Mouse (Mus musculus): Measurements from ENCODE around the gene Prc1. TPM values are rescaled to one million over a fixed set of nuclear protein-coding genes. Genes with fewer than 3 reads are reported as not detected.
A peak's percentile ranks its signal among the peaks of the same experiment; 100 is the strongest.
"Not testable (repeated sequence)": the region's sequence is repeated elsewhere in the genome, so short reads cannot be mapped to it uniquely, and the experiment has no call there.

Gene Prc1
- polyA plus RNA-seq, 1 experiment: 25.5 TPM

DNA sequence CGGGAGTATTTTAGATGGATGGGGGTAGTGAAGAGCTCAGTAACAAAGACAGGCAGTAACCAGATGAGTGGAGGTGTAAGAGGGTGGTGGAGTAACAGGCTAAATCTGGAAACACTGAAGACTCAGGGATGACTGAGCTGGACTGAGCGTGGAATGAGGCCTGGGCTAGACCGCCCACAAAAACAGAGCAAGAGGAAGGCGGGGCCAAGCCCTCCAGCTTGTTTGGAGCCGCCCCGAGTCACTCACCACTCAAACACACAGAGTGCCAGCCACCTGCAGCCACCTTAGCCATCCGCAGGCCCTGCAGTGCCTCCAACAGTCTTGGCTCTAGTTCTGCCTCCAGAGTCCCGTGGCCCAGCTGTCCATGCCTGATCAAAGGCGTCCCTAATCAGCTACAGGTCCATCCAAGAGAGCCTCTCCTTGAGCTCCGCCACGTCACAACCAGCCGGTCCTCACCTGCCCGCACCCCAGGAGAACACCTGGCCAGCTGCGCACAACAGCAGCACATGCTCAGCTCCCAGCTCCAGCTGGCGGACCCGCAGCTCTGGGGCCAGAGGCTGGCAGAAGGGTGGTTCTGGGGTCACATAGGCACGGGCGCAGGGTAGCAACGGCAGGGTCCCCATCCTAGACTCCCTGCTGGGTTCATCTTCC lies 25.7 kb downstream of the Prc1 start:
- Histone ChIP-seq H3K79me2 (ENCODE audit: control insufficient read depth, insufficient read depth) (peaks cover 12% of the 10 kb centered on the region), H3ac (ENCODE audit: control insufficient read depth, insufficient read length) (no peak overlapping the region), H3K4me3 (no peak overlapping the region), H3K36me3 (ENCODE audit: control insufficient read depth, insufficient read depth) (peaks cover 14% of the 10 kb centered on the region), H3K27me3 (ENCODE audit: control insufficient read depth, insufficient read depth, insufficient read length) (no peaks in the 10 kb centered on the region), H3K4me2 (ENCODE audit: low read depth) (peak overlapping the region; percentile 70)
- TF ChIP-seq MAX (IDR thresholded peaks at IDR 0.05; ENCODE audit: low read depth): no peak
- TF ChIP-seq POLR2A (IDR thresholded peaks at IDR 0.05; ENCODE audit: insufficient read length, low read depth): peak; percentile 28
- peak in 1 of 3 experiments; percentile 6 for TF ChIP-seq MYOG (IDR thresholded peaks at IDR 0.05; ENCODE audit: control insufficient read depth in 1 of 3, insufficient read depth in 1 of 3, insufficient read length in 2 of 3, low read depth in 2 of 3)
- peak; percentile 32 for TF ChIP-seq POLR2AphosphoS2 (IDR thresholded peaks at IDR 0.05; ENCODE audit: insufficient read length, low read depth)
- TF ChIP-seq USF1 (IDR thresholded peaks at IDR 0.05; ENCODE audit: low read depth): no peak
- TF ChIP-seq REST (IDR thresholded peaks at IDR 0.05; ENCODE audit: insufficient read depth, insufficient read length): no peak
- no peak for TF ChIP-seq E2F4 (IDR thresholded peaks at IDR 0.05; ENCODE audit: insufficient read depth)
- no peak for TF ChIP-seq CEBPB (IDR thresholded peaks at IDR 0.05; ENCODE audit: insufficient read depth, poor library complexity, severe bottlenecking)
- TF ChIP-seq TCF12 (IDR thresholded peaks at IDR 0.05; ENCODE audit: insufficient read depth, poor library complexity, severe bottlenecking): no peak
- peak in 1 of 3 experiments; percentile 2 for TF ChIP-seq MYOD1 (IDR thresholded peaks at IDR 0.05; ENCODE audit: control insufficient read depth in 1 of 3, insufficient read length in 2 of 3, low read depth in 2 of 3)
- TF ChIP-seq SRF (IDR thresholded peaks at IDR 0.05; ENCODE audit: control insufficient read depth, insufficient read length, low read depth): no peak
- no peak for TF ChIP-seq TCF3 (IDR thresholded peaks at IDR 0.05; ENCODE audit: insufficient read length, low read depth)

DNA sequence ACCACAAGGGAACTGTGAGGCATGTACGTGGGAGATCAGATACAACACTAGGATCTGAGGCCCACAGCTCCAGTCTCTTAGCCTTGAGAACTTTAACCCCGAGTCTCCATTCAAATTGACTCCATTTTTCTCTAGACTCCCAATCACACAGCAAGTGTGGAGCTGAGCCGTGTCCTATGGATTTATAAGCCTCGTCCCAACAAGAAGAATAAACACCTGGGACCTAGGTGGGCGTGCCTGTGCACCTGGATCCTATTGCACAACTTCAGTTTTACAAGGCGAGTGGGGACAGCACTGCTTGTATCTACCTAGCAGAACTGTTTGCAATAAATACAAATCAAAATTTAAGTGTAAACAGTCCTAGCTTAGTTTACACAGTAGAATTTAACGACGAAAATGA lies 29.1 kb downstream of the Prc1 start:
- no peaks in the 10 kb centered on the region for H3K27me3 ChIP-seq (ENCODE audit: control insufficient read depth, insufficient read depth, insufficient read length)
- no peaks in the 10 kb centered on the region for H3K36me3 ChIP-seq (ENCODE audit: control insufficient read depth, insufficient read depth)
- H3K4me2 ChIP-seq (ENCODE audit: low read depth): peak overlapping the region; percentile 80
- peak overlapping the region; percentile 50 for H3ac ChIP-seq (ENCODE audit: control insufficient read depth, insufficient read length)
- H3K79me2 ChIP-seq (ENCODE audit: control insufficient read depth, insufficient read depth): peaks cover 12% of the 10 kb centered on the region
- peak overlapping the region; percentile 68 for H3K4me3 ChIP-seq
- TF ChIP-seq MAX (IDR thresholded peaks at IDR 0.05; ENCODE audit: low read depth) (no peak), E2F4 (IDR thresholded peaks at IDR 0.05; ENCODE audit: insufficient read depth) (no peak), TCF3 (IDR thresholded peaks at IDR 0.05; ENCODE audit: insufficient read length, low read depth) (no peak), MYOD1 (IDR thresholded peaks at IDR 0.05; ENCODE audit: control insufficient read depth in 1 of 3, insufficient read length in 2 of 3, low read depth in 2 of 3) (no peak), USF1 (IDR thresholded peaks at IDR 0.05; ENCODE audit: low read depth) (no peak), CEBPB (IDR thresholded peaks at IDR 0.05; ENCODE audit: insufficient read depth, poor library complexity, severe bottlenecking) (no peak), SRF (IDR thresholded peaks at IDR 0.05; ENCODE audit: control insufficient read depth, insufficient read length, low read depth) (no peak), REST (IDR thresholded peaks at IDR 0.05; ENCODE audit: insufficient read depth, insufficient read length) (no peak), POLR2A (IDR thresholded peaks at IDR 0.05; ENCODE audit: insufficient read length, low read depth) (no peak), POLR2AphosphoS2 (IDR thresholded peaks at IDR 0.05; ENCODE audit: insufficient read length, low read depth) (no peak), TCF12 (IDR thresholded peaks at IDR 0.05; ENCODE audit: insufficient read depth, poor library complexity, severe bottlenecking) (no peak), MYOG (IDR thresholded peaks at IDR 0.05; ENCODE audit: control insufficient read depth in 1 of 3, insufficient read depth in 1 of 3, insufficient read length in 2 of 3, low read depth in 2 of 3) (no peak)

DNA sequence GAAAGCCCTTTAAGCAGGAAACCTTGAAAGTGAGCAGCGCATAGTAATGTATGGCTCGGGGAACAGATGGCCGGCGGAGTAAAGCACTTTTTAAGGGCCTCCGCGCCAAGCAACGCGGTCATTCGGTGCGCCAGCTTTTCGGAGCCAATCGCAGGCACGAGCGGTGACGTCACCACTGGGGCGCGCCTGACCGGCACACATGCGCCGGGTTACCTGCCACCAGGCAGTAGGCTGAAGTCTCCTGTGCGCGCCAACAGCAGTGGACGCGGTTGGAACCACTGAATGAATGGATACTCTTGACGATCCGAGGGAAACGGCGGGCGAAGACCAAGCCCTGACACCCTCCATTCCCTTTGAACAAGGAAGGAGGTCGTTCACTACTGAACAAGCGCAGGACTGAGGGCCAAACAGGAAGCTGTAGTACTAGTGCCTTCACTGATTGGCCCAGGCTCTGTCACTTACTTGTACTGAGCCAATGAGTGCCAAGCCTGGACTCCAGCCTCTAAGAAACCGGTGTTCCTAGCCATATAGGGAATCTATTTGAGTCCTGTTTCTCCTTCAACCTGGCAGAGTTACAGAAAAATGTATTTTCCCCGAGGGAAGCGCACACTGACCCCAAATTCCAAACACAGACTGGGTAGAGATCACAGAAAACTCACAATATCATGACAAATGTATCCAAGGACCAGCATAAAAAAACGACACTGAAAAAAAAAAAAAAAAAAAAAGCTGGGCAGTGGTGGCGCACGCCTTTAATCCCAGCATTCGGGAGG lies 30.0 kb downstream of the Prc1 start, which contains the start of gene Rccd1:
Gene Rccd1, minus strand, starts transcription at position 412 of the 773 bp plus-strand sequence.
- Histone ChIP-seq H3K4me2 (ENCODE audit: low read depth) (peak within 1 kb of the TSS; percentile 80), H3K4me3 (peak within 1 kb of the TSS; percentile 68), H3ac (ENCODE audit: control insufficient read depth, insufficient read length) (peak within 1 kb of the TSS; percentile 50), H3K27me3 (ENCODE audit: control insufficient read depth, insufficient read depth, insufficient read length) (no peaks in the 10 kb centered on the region), H3K36me3 (ENCODE audit: control insufficient read depth, insufficient read depth) (no peaks in the 10 kb centered on the region), H3K79me2 (ENCODE audit: control insufficient read depth, insufficient read depth) (peaks cover 12% of the 10 kb centered on the region)
- TF ChIP-seq POLR2AphosphoS2 (IDR thresholded peaks at IDR 0.05; ENCODE audit: insufficient read length, low read depth): peak; percentile 97
- no peak for TF ChIP-seq TCF12 (IDR thresholded peaks at IDR 0.05; ENCODE audit: insufficient read depth, poor library complexity, severe bottlenecking)
- no peak for TF ChIP-seq USF1 (IDR thresholded peaks at IDR 0.05; ENCODE audit: low read depth)
- peak; percentile 46 for TF ChIP-seq E2F4 (IDR thresholded peaks at IDR 0.05; ENCODE audit: insufficient read depth)
- peak; percentile 94 for TF ChIP-seq SRF (IDR thresholded peaks at IDR 0.05; ENCODE audit: control insufficient read depth, insufficient read length, low read depth)
- TF ChIP-seq MAX (IDR thresholded peaks at IDR 0.05; ENCODE audit: low read depth): no peak
- TF ChIP-seq MYOD1 (IDR thresholded peaks at IDR 0.05; ENCODE audit: control insufficient read depth in 1 of 3, insufficient read length in 2 of 3, low read depth in 2 of 3): peak in 1 of 3 experiments; percentile 10
- peak in 1 of 3 experiments; percentile 43 for TF ChIP-seq MYOG (IDR thresholded peaks at IDR 0.05; ENCODE audit: control insufficient read depth in 1 of 3, insufficient read depth in 1 of 3, insufficient read length in 2 of 3, low read depth in 2 of 3)
- no peak for TF ChIP-seq TCF3 (IDR thresholded peaks at IDR 0.05; ENCODE audit: insufficient read length, low read depth)
- TF ChIP-seq CEBPB (IDR thresholded peaks at IDR 0.05; ENCODE audit: insufficient read depth, poor library complexity, severe bottlenecking): no peak
- TF ChIP-seq POLR2A (IDR thresholded peaks at IDR 0.05; ENCODE audit: insufficient read length, low read depth): peak; percentile 88
- no peak for TF ChIP-seq REST (IDR thresholded peaks at IDR 0.05; ENCODE audit: insufficient read depth, insufficient read length)

DNA sequence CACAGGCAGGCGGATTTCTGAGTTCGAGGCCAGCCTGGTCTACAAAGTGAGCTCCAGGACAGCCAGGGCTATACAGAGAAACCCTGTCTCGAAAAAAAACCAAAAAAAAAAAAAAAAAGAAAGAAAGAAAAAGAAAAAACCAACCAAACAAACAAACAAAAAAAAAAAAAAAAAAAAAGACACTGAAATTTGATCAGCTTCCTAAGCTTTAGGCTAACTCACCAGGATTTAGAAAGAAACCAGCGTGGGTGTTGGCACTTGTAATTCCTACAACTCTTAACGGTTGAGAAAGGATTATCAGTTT lies 30.5 kb downstream of the Prc1 start:
- H3ac ChIP-seq (ENCODE audit: control insufficient read depth, insufficient read length); H3K27me3 ChIP-seq (ENCODE audit: control insufficient read depth, insufficient read depth, insufficient read length); H3K36me3 ChIP-seq (ENCODE audit: control insufficient read depth, insufficient read depth): not testable (repeated sequence)
- Histone ChIP-seq H3K79me2 (ENCODE audit: control insufficient read depth, insufficient read depth) (peaks cover 12% of the 10 kb centered on the region), H3K4me3 (peak overlapping the region; percentile 68), H3K4me2 (ENCODE audit: low read depth) (peak overlapping the region; percentile 61)

All from myocyte (in vitro differentiated cells).